Mouse (Mus musculus) E14TG2a.4 (cell line): ENCODE results near the gene Rbm38.
A peak's percentile ranks its signal among the peaks of the same experiment; 100 is the strongest.

Source experiments
- H3K27me3 ChIP-seq: 2 replicates; pipeline ENCODE4 v1.6.1; 2014; ENCODE audit warnings: low read length, control low read depth; ENCODE audit not compliant: insufficient read depth
- H3K36me3 ChIP-seq: 2 replicates; pipeline ENCODE4 v1.6.1; 2014; ENCODE audit warnings: low read length, control low read depth; ENCODE audit not compliant: insufficient read depth
- H3K4me1 ChIP-seq: replicated peaks from 2 replicates; pipeline ENCODE4 v1.6.1; 2014; ENCODE audit warnings: low read depth, low read length, control low read depth
- H3K4me3 ChIP-seq: replicated peaks from 2 replicates; pipeline ENCODE4 v1.5.1; 2014; ENCODE audit warnings: mild to moderate bottlenecking, low read length
- H3K9me3 ChIP-seq: 2 replicates; pipeline ENCODE4 v1.6.1; 2014; ENCODE audit warnings: low read length, control low read depth
- CTCF ChIP-seq: conservative IDR thresholded peaks from 2 replicates; pipeline ENCODE4 v1.5.1; 2014; ENCODE audit warnings: low read length
- NANOG ChIP-seq: IDR thresholded peaks from 2 replicates; pipeline ENCODE4 v1.6.1; 2014; ENCODE audit warnings: borderline replicate concordance, low read length, mixed read lengths
- POU5F1 ChIP-seq: IDR thresholded peaks from 2 replicates; pipeline ENCODE4 v1.6.1; 2014; ENCODE audit warnings: low read length, borderline replicate concordance

Rbm38 gene

GRCm38 (mm10) chr2:173044198-173044970 is 24.1 kb downstream of the Rbm38 start:
- no peaks in the 10 kb centered on the region for H3K9me3 ChIP-seq
- peaks cover 39% of the 10 kb centered on the region for H3K4me1 ChIP-seq
- TF ChIP-seq POU5F1 (no peak), CTCF (no peak), NANOG (no peak)

GRCm38 (mm10) chr2:173046582-173047297 is 26.4 kb downstream of the Rbm38 start:
- H3K36me3 ChIP-seq, result no peaks in the 10 kb centered on the region
- H3K4me1 ChIP-seq, result peaks cover 58% of the 10 kb centered on the region
- no peaks in the 10 kb centered on the region for H3K27me3 ChIP-seq
- no peak for TF ChIP-seq NANOG
- no peak for TF ChIP-seq CTCF
- H3K9me3 ChIP-seq, result no peaks in the 10 kb centered on the region
- H3K4me3 ChIP-seq, result peak overlapping the region; percentile 45

More at GRCm38 (mm10) chr2:173044198-173044970, 24.1 kb downstream of the Rbm38 start:
- no peaks in the 10 kb centered on the region for H3K36me3 ChIP-seq
- no peaks in the 10 kb centered on the region for H3K27me3 ChIP-seq
- no peak overlapping the region for H3K4me3 ChIP-seq

DNA sequence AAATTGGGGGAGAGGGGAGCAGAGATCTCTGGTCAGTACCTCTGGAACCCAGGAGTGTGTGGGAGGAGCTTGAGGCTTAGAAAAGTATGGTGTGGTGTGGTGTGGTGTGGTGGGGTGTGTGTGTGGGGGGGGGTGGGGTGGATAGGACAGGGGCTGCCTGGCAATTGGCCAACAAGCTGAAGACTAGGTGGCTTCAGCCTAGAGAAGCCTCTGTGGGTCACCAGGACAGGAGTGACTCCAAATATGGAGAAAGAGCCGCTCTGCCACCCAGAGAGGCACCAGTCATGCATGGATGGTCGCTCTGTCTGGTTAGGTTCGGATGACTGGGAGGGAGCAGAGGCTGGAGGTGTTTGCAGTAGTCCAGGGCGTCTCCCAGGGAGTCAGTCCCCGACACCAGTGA is 27.2 kb downstream of the Rbm38 start:
- H3K27me3 ChIP-seq, result no peaks in the 10 kb centered on the region
- no peaks in the 10 kb centered on the region for H3K9me3 ChIP-seq
- TF ChIP-seq CTCF (no peak), POU5F1 (no peak)
- no peaks in the 10 kb centered on the region for H3K36me3 ChIP-seq
- H3K4me3 ChIP-seq, result no peak overlapping the region
- H3K4me1 ChIP-seq, result peaks cover 58% of the 10 kb centered on the region

DNA sequence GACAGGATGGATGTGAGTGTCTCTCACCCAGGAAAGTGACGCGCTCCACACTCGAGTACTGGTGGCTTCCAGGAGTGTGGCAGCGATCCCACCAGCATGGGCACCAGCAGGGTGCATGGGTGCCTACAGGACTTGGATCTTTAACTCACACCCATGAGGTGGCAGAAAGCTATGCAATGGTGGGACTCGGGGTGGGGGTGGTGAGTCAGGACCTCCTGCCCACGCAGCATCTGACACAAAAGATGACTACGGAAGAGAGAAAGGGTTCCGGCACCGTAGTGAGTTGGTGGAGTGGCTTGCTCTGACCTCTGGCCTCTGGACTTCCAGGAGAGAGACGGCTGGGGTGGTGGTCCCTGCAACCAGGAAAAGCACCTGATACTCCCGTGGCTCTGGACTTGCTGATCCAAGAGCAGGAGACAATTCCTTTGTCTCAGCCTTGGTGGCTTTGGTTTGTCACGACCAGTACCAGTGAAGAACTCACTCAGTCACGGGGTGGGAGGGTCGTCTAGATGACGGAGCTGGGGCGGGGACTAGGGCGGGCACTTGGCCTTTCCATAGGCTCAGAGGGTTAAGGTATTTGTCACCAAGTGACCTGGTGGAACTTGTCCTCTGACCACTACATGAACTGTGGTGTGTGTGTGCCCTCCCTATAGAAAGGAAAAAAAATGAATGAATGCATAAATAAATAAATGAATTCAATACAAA is 27.9 kb downstream of the Rbm38 start:
- no peak for TF ChIP-seq POU5F1
- TF ChIP-seq CTCF, result no peak
- no peak for TF ChIP-seq NANOG
- H3K36me3 ChIP-seq, result no peaks in the 10 kb centered on the region
- peaks cover 58% of the 10 kb centered on the region for H3K4me1 ChIP-seq
- no peaks in the 10 kb centered on the region for H3K27me3 ChIP-seq
- H3K4me3 ChIP-seq, result no peak overlapping the region
- H3K9me3 ChIP-seq, result no peaks in the 10 kb centered on the region

DNA sequence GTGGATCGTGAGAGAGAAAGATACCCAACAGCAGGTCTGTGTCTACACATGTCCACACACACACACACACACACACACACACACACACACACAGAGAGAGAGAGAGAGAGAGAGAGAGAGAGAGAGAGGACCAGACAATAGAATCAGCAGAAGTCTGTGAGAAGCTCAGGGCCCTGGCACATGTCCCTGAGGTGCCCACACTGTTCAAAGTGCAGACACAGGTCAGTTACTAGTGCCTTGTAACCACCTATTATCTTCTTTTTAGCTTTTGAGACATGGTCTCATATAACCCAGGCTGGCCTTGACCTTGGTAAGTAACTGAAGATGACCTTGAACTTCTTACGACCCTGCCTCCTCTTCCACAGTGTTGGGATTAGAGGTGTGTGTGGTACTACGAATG is 28.9 kb downstream of the Rbm38 start:
- Histone ChIP-seq H3K4me1 (peaks cover 56% of the 10 kb centered on the region), H3K36me3 (no peaks in the 10 kb centered on the region), H3K4me3 (no peak overlapping the region), H3K27me3 (no peaks in the 10 kb centered on the region), H3K9me3 (no peaks in the 10 kb centered on the region)
- TF ChIP-seq CTCF (no peak), POU5F1 (no peak), NANOG (no peak)

- Histone ChIP-seq H3K9me3 (no peaks in the 10 kb centered on the region), H3K4me1 (peaks cover 50% of the 10 kb centered on the region), H3K27me3 (no peaks in the 10 kb centered on the region), H3K36me3 (no peaks in the 10 kb centered on the region), H3K4me3 (no peak overlapping the region)
- TF ChIP-seq NANOG, result no peak
- TF ChIP-seq CTCF, result no peak
- TF ChIP-seq POU5F1, result no peak
Measured at GRCm38 (mm10) chr2:173049817-173050216, 29.5 kb downstream of the Rbm38 start.

GRCm38 (mm10) chr2:173050604-173051382 is 30.5 kb downstream of the Rbm38 start:
- TF ChIP-seq CTCF (no peak), NANOG (no peak), POU5F1 (no peak)
- H3K27me3 ChIP-seq, result no peaks in the 10 kb centered on the region
- peaks cover 47% of the 10 kb centered on the region for H3K4me1 ChIP-seq
- H3K36me3 ChIP-seq, result no peaks in the 10 kb centered on the region
- H3K9me3 ChIP-seq, result no peaks in the 10 kb centered on the region
- H3K4me3 ChIP-seq, result no peak overlapping the region

- no peak for TF ChIP-seq NANOG
- TF ChIP-seq POU5F1, result no peak
- no peak for TF ChIP-seq CTCF
- Histone ChIP-seq H3K4me1 (peaks cover 50% of the 10 kb centered on the region), H3K27me3 (no peaks in the 10 kb centered on the region)
Measured at GRCm38 (mm10) chr2:173052881-173053280, 32.6 kb downstream of the Rbm38 start.

More at GRCm38 (mm10) chr2:173052881-173053280, 32.6 kb downstream of the Rbm38 start:
- no peaks in the 10 kb centered on the region for H3K36me3 ChIP-seq
- no peaks in the 10 kb centered on the region for H3K9me3 ChIP-seq
- H3K4me3 ChIP-seq, result no peak overlapping the region
